Mouse (Mus musculus) myocyte (in vitro differentiated cells): Measurements from ENCODE around the gene Cilp2.

Experiments used
- CEBPB ChIP-seq: IDR thresholded peaks from 2 replicates; pipeline ENCODE4 v1.6.1; 2011; ENCODE audit warnings: mild to moderate bottlenecking, moderate library complexity; ENCODE audit not compliant: poor library complexity, insufficient read depth, severe bottlenecking
- E2F4 ChIP-seq: IDR thresholded peaks from one replicate; pipeline ENCODE4 v1.6.1; 2011; ENCODE audit warnings: mild to moderate bottlenecking, control low read depth, moderate library complexity; ENCODE audit not compliant: insufficient read depth
- MAX ChIP-seq: IDR thresholded peaks from one replicate; pipeline ENCODE4 v1.6.1; 2011; ENCODE audit warnings: low read depth, mild to moderate bottlenecking, control low read depth
- MYOD1 ChIP-seq, 3 experiments: IDR thresholded peaks; one replicate each; pipeline ENCODE4 v1.6.1; 2011; ENCODE audit warnings: control low read depth in 2 of 3, low read depth in 2 of 3, mild to moderate bottlenecking in 2 of 3, moderate library complexity in 1 of 3; ENCODE audit not compliant: insufficient read length in 2 of 3, control insufficient read depth in 1 of 3
- MYOG ChIP-seq, 3 experiments: IDR thresholded peaks; one replicate each; pipeline ENCODE4 v1.6.1; 2011; ENCODE audit warnings: control low read depth in 2 of 3, low read depth in 2 of 3, mild to moderate bottlenecking in 2 of 3; ENCODE audit not compliant: insufficient read length in 2 of 3, control insufficient read depth in 1 of 3, insufficient read depth in 1 of 3
- POLR2A ChIP-seq: IDR thresholded peaks from one replicate; pipeline ENCODE4 v1.6.1; 2011; ENCODE audit warnings: low read depth, mild to moderate bottlenecking, control low read depth, moderate library complexity; ENCODE audit not compliant: insufficient read length
- POLR2AphosphoS2 ChIP-seq: IDR thresholded peaks from one replicate; pipeline ENCODE4 v1.6.1; 2011; ENCODE audit warnings: low read depth, control low read depth; ENCODE audit not compliant: insufficient read length
- SRF ChIP-seq: IDR thresholded peaks from one replicate; pipeline ENCODE4 v1.6.1; 2011; ENCODE audit warnings: low read depth; ENCODE audit not compliant: control insufficient read depth, insufficient read length
- TCF12 ChIP-seq: IDR thresholded peaks from one replicate; pipeline ENCODE4 v1.6.1; 2011; ENCODE audit warnings: mild to moderate bottlenecking, control low read depth; ENCODE audit not compliant: poor library complexity, insufficient read depth, severe bottlenecking
- USF1 ChIP-seq: IDR thresholded peaks from one replicate; pipeline ENCODE4 v1.6.1; 2011; ENCODE audit warnings: low read depth, mild to moderate bottlenecking, control low read depth, moderate library complexity

- TF ChIP-seq CEBPB, result no peak
- TF ChIP-seq MYOG (IDR thresholded peaks at IDR 0.05; ENCODE audit: control insufficient read depth in 1 of 3, insufficient read depth in 1 of 3, insufficient read length in 2 of 3, low read depth in 2 of 3), result peak in 2 of 3 experiments; percentile 53 to 82
- no peak for TF ChIP-seq POLR2A
- TF ChIP-seq TCF12, result peak; percentile 37
- no peak for TF ChIP-seq MAX
- TF ChIP-seq E2F4, result no peak
- peak; percentile 86 for TF ChIP-seq USF1
- no peak for TF ChIP-seq POLR2AphosphoS2
- TF ChIP-seq MYOD1 (IDR thresholded peaks at IDR 0.05; ENCODE audit: control insufficient read depth in 1 of 3, insufficient read length in 2 of 3, low read depth in 2 of 3), result peak; percentile 80 to 89 (median 83)
- TF ChIP-seq SRF, result no peak
Measured at GRCm38 (mm10) chr8:69936050-69936794, 48.7 kb upstream of the Cilp2 start.
